Mouse (Mus musculus) liver (tissue): ENCODE measurements around the gene Cttnbp2nl.

Experiments used
- DNase-seq: peaks from one replicate; pipeline ENCODE4 v3.0.0-alpha.2; 2020; ENCODE audit warnings: mixed read lengths

The Cttnbp2nl gene

GRCm38 (mm10) chr3:105052937-105053697 lies at the start of gene Cttnbp2nl:
TSS of gene Cttnbp2nl (minus strand) at chr3:105053146.
- DNase-seq = peak; percentile 88

- no peak for DNase-seq
These were observed 47.3 kb upstream of the Cttnbp2nl start for GRCm38 (mm10) chr3:105100270-105100589.

- DNase-seq = no peak
These were observed 46.8 kb upstream of the Cttnbp2nl start for GRCm38 (mm10) chr3:105099526-105100269.

GRCm38 (mm10) chr3:105097581-105097980 lies 44.6 kb upstream of the Cttnbp2nl start:
- DNase-seq = no peak

- no peak for DNase-seq
These were observed 42.1 kb upstream of the Cttnbp2nl start for GRCm38 (mm10) chr3:105095026-105095425.

GRCm38 (mm10) chr3:105094448-105094847 lies 41.5 kb upstream of the Cttnbp2nl start:
- DNase-seq = no peak

- no peak for DNase-seq
These were observed 40.0 kb upstream of the Cttnbp2nl start for GRCm38 (mm10) chr3:105092721-105093505.

GRCm38 (mm10) chr3:105090981-105091380 lies 38.0 kb upstream of the Cttnbp2nl start:
- DNase-seq = peak; percentile 16

- DNase-seq = no peak
These were observed 37.2 kb upstream of the Cttnbp2nl start for GRCm38 (mm10) chr3:105090147-105090546.

- DNase-seq = no peak
These were observed 35.7 kb upstream of the Cttnbp2nl start for GRCm38 (mm10) chr3:105088638-105089037.

GRCm38 (mm10) chr3:105087344-105087743 lies 34.4 kb upstream of the Cttnbp2nl start:
- no peak for DNase-seq

GRCm38 (mm10) chr3:105078231-105078826 lies 25.4 kb upstream of the Cttnbp2nl start:
- peak; percentile 54 for DNase-seq

GRCm38 (mm10) chr3:105075796-105076195 lies 22.9 kb upstream of the Cttnbp2nl start:
- no peak for DNase-seq

- DNase-seq = no peak
These were observed 19.6 kb upstream of the Cttnbp2nl start for GRCm38 (mm10) chr3:105072536-105072935.

GRCm38 (mm10) chr3:105071251-105071650 lies 18.3 kb upstream of the Cttnbp2nl start:
- no peak for DNase-seq

GRCm38 (mm10) chr3:105070553-105070952 lies 17.6 kb upstream of the Cttnbp2nl start:
- no peak for DNase-seq

GRCm38 (mm10) chr3:105066544-105066943 lies 13.6 kb upstream of the Cttnbp2nl start, which contains the start of gene 4930564D02Rik:
TSS of gene 4930564D02Rik (plus strand) at chr3:105066844.
- no peak for DNase-seq

- DNase-seq = no peak
These were observed 9.7 kb upstream of the Cttnbp2nl start for GRCm38 (mm10) chr3:105062676-105063075.

- DNase-seq = no peak
These were observed 9.0 kb upstream of the Cttnbp2nl start for GRCm38 (mm10) chr3:105061991-105062390.

- DNase-seq = no peak
These were observed 8.6 kb upstream of the Cttnbp2nl start for GRCm38 (mm10) chr3:105061496-105061895.

GRCm38 (mm10) chr3:105060992-105061391 lies 8.0 kb upstream of the Cttnbp2nl start:
- no peak for DNase-seq

- no peak for DNase-seq
These were observed 7.0 kb upstream of the Cttnbp2nl start for GRCm38 (mm10) chr3:105059911-105060310.
